Mouse (Mus musculus): ENCODE results near the gene Pigm. TPM values are rescaled to one million over a fixed set of nuclear protein-coding genes. Genes with fewer than 3 reads are reported as not detected.

Gene Pigm
- total and polyA plus RNA-seq, 2 experiments from 2014 or later: 2.7 to 14.7 TPM

GRCm38 (mm10) chr1:172340729-172341321, 35.5 kb upstream of the Pigm start, which contains the start of gene Kcnj10:
Kcnj10 (plus strand) TSS chr1:172341210.
- Histone ChIP-seq H3K4me3 (ENCODE audit: low read length) (peak within 1 kb of the TSS; percentile 37), H3K4me1 (ENCODE audit: insufficient read depth, low read length) (peaks cover 8% of the 10 kb centered on the region), H3K27ac (peak within 1 kb of the TSS; percentile 79), H3K27me3 (ENCODE audit: insufficient read depth, low read length) (peaks cover 6% of the 10 kb centered on the region; the same call in 1 of the 2 replicates), H3K4me2 (ENCODE audit: low read depth, low read length) (peak within 1 kb of the TSS; percentile 63), H3K36me3 (ENCODE audit: insufficient read depth, low read length) (no peaks in the 10 kb centered on the region), H3K9me3 (ENCODE audit: low read length) (no peaks in the 10 kb centered on the region), H3K9ac (replicated peaks; ENCODE audit: low read length) (peak within 1 kb of the TSS; percentile 46)
- WGBS: under 1% methylated on average over 37 of the region's 38 CpGs
- TF ChIP-seq CTCF (IDR thresholded peaks at IDR 0.05; ENCODE audit: low read depth): no peak
- ATAC-seq (peak; percentile 92), DNase-seq (ENCODE audit: low spot score) (peak; percentile 92)

- Histone ChIP-seq H3K9ac (replicated peaks; ENCODE audit: low read length) (peak overlapping the region; percentile 46), H3K36me3 (ENCODE audit: insufficient read depth, low read length) (no peaks in the 10 kb centered on the region), H3K4me3 (ENCODE audit: low read length) (peak overlapping the region; percentile 37), H3K4me1 (ENCODE audit: insufficient read depth, low read length) (peaks cover 12% of the 10 kb centered on the region), H3K27me3 (ENCODE audit: insufficient read depth, low read length) (peaks cover 6% of the 10 kb centered on the region; the same call in 1 of the 2 replicates), H3K9me3 (ENCODE audit: low read length) (no peaks in the 10 kb centered on the region), H3K4me2 (ENCODE audit: low read depth, low read length) (peak overlapping the region; percentile 63), H3K27ac (peak overlapping the region; percentile 79)
- 16% methylated on average over 10 of the region's 10 CpGs for WGBS
- DNase-seq (ENCODE audit: low spot score): no peak
- no peak for TF ChIP-seq CTCF (IDR thresholded peaks at IDR 0.05; ENCODE audit: low read depth)
- ATAC-seq: no peak
Observed at GRCm38 (mm10) chr1:172341386-172341785, 35.0 kb upstream of the Pigm start.

GRCm38 (mm10) chr1:172342729-172343128, 33.6 kb upstream of the Pigm start:
- peak overlapping the region; percentile 79 for H3K27ac ChIP-seq
- H3K36me3 ChIP-seq (ENCODE audit: insufficient read depth, low read length): no peaks in the 10 kb centered on the region
- H3K4me2 ChIP-seq (ENCODE audit: low read depth, low read length): peak overlapping the region; percentile 63
- no peak for TF ChIP-seq CTCF (IDR thresholded peaks at IDR 0.05; ENCODE audit: low read depth)
- peak overlapping the region; percentile 28; the same call in 1 of the 2 replicates for H3K9ac ChIP-seq (replicated peaks; ENCODE audit: low read length)
- no peaks in the 10 kb centered on the region for H3K9me3 ChIP-seq (ENCODE audit: low read length)
- H3K4me3 ChIP-seq (ENCODE audit: low read length): peak overlapping the region; percentile 37
- ATAC-seq (peak; percentile 87), DNase-seq (ENCODE audit: low spot score) (peak; percentile 84)
- peaks cover 12% of the 10 kb centered on the region for H3K4me1 ChIP-seq (ENCODE audit: insufficient read depth, low read length)
- H3K27me3 ChIP-seq (ENCODE audit: insufficient read depth, low read length): peaks cover 6% of the 10 kb centered on the region; the same call in 1 of the 2 replicates
- WGBS: 61% methylated on average over 3 of the region's 3 CpGs

- peak; percentile 11 for ATAC-seq
- Histone ChIP-seq H3K9me3 (ENCODE audit: low read length) (no peaks in the 10 kb centered on the region), H3K36me3 (ENCODE audit: insufficient read depth, low read length) (no peaks in the 10 kb centered on the region), H3K4me1 (ENCODE audit: insufficient read depth, low read length) (peaks cover 12% of the 10 kb centered on the region), H3K4me3 (ENCODE audit: low read length) (no peak overlapping the region), H3K27ac (peak overlapping the region; percentile 79), H3K27me3 (ENCODE audit: insufficient read depth, low read length) (peaks cover 6% of the 10 kb centered on the region; the same call in 1 of the 2 replicates), H3K9ac (replicated peaks; ENCODE audit: low read length) (no peak overlapping the region), H3K4me2 (ENCODE audit: low read depth, low read length) (peak overlapping the region; percentile 63; the same call in 1 of the 2 replicates)
- no peak for TF ChIP-seq CTCF (IDR thresholded peaks at IDR 0.05; ENCODE audit: low read depth)
- WGBS: 44% methylated on average over 3 of the region's 3 CpGs
- peak; percentile 45 for DNase-seq (ENCODE audit: low spot score)
Observed at GRCm38 (mm10) chr1:172343914-172344313, 32.4 kb upstream of the Pigm start.

GRCm38 (mm10) chr1:172344820-172345219, 31.5 kb upstream of the Pigm start:
- 0 out of 2 replicates have a peak overlapping the region, but pooled peaks have one; percentile 8 for H3K4me2 ChIP-seq (ENCODE audit: low read depth, low read length)
- peaks cover 12% of the 10 kb centered on the region for H3K4me1 ChIP-seq (ENCODE audit: insufficient read depth, low read length)
- H3K9me3 ChIP-seq (ENCODE audit: low read length): no peaks in the 10 kb centered on the region
- no peak for TF ChIP-seq CTCF (IDR thresholded peaks at IDR 0.05; ENCODE audit: low read depth)
- H3K9ac ChIP-seq (replicated peaks; ENCODE audit: low read length): no peak overlapping the region
- ATAC-seq (no peak), DNase-seq (ENCODE audit: low spot score) (no peak)
- H3K36me3 ChIP-seq (ENCODE audit: insufficient read depth, low read length): no peaks in the 10 kb centered on the region
- WGBS: 74% methylated on average over 7 of the region's 7 CpGs
- peaks cover 6% of the 10 kb centered on the region; the same call in 1 of the 2 replicates for H3K27me3 ChIP-seq (ENCODE audit: insufficient read depth, low read length)
- peak overlapping the region; percentile 79; the same call in 1 of the 2 replicates for H3K27ac ChIP-seq
- H3K4me3 ChIP-seq (ENCODE audit: low read length): no peak overlapping the region

GRCm38 (mm10) chr1:172346707-172347106, 29.6 kb upstream of the Pigm start:
- Histone ChIP-seq H3K27me3 (ENCODE audit: insufficient read depth, low read length) (no peaks in the 10 kb centered on the region), H3K4me3 (ENCODE audit: low read length) (no peak overlapping the region), H3K27ac (peak overlapping the region; percentile 82; the same call in 1 of the 2 replicates), H3K4me1 (ENCODE audit: insufficient read depth, low read length) (peaks cover 9% of the 10 kb centered on the region), H3K36me3 (ENCODE audit: insufficient read depth, low read length) (no peaks in the 10 kb centered on the region), H3K9me3 (ENCODE audit: low read length) (no peaks in the 10 kb centered on the region), H3K4me2 (ENCODE audit: low read depth, low read length) (no peak overlapping the region), H3K9ac (replicated peaks; ENCODE audit: low read length) (no peak overlapping the region)
- WGBS: 69% methylated on average over 10 of the region's 10 CpGs
- TF ChIP-seq CTCF (IDR thresholded peaks at IDR 0.05; ENCODE audit: low read depth): no peak
- DNase-seq (ENCODE audit: low spot score): peak; percentile 39
- no peak for ATAC-seq

- Histone ChIP-seq H3K9me3 (ENCODE audit: low read length) (no peaks in the 10 kb centered on the region), H3K27ac (peak overlapping the region; percentile 82; the same call in 1 of the 2 replicates), H3K4me3 (ENCODE audit: low read length) (no peak overlapping the region), H3K4me1 (ENCODE audit: insufficient read depth, low read length) (peaks cover 9% of the 10 kb centered on the region), H3K9ac (replicated peaks; ENCODE audit: low read length) (no peak overlapping the region), H3K4me2 (ENCODE audit: low read depth, low read length) (no peak overlapping the region), H3K36me3 (ENCODE audit: insufficient read depth, low read length) (no peaks in the 10 kb centered on the region), H3K27me3 (ENCODE audit: insufficient read depth, low read length) (no peaks in the 10 kb centered on the region)
- DNase-seq (ENCODE audit: low spot score) (no peak), ATAC-seq (no peak)
- TF ChIP-seq CTCF (IDR thresholded peaks at IDR 0.05; ENCODE audit: low read depth): no peak
- 86% methylated on average over 12 of the region's 12 CpGs for WGBS
Observed at GRCm38 (mm10) chr1:172347382-172347781, 29.0 kb upstream of the Pigm start.
